Mouse (Mus musculus) kidney, postnatal 0 days (tissue): ENCODE measurements around the gene Bysl. TPM values are rescaled to one million over a fixed set of nuclear protein-coding genes. Genes with fewer than 3 reads are reported as not detected.

Experiments
- ATAC-seq: fragments of 200-750 bp; cut with Nextera tagmentation; replicated peaks from 2 replicates; pipeline ENCODE4 v1.8.0; 2017; ENCODE audit warnings: low read depth, moderate number of reproducible peaks, moderate TSS enrichment, moderate library complexity; ENCODE audit not compliant: low FRiP score
- DNase-seq: peaks from one replicate; pipeline ENCODE4 v3.0.0-alpha.2; 2016; ENCODE audit warnings: low spot score
- H3K27ac ChIP-seq: fragments of 300-500 bp; sonication (generic); 2 replicates; pipeline ENCODE4 v1.5.1; 2014; ENCODE audit warnings: mild to moderate bottlenecking
- H3K27me3 ChIP-seq: fragments of 300-500 bp; sonication (generic); 2 replicates; pipeline ENCODE4 v1.6.1; 2014; ENCODE audit warnings: low read length, mixed read lengths; ENCODE audit not compliant: insufficient read depth
- H3K36me3 ChIP-seq: fragments of 300-500 bp; sonication (generic); 2 replicates; pipeline ENCODE4 v1.6.1; 2014; ENCODE audit warnings: low read length, mixed read lengths; ENCODE audit not compliant: insufficient read depth
- H3K4me1 ChIP-seq: fragments of 300-500 bp; sonication (generic); replicated peaks from 2 replicates; pipeline ENCODE4 v1.6.1; 2014; ENCODE audit warnings: antibody characterized with exemption, low read length, mixed read lengths; ENCODE audit not compliant: insufficient read depth
- H3K4me2 ChIP-seq: fragments of 300-500 bp; sonication (generic); 2 replicates; pipeline ENCODE4 v1.6.1; 2014; ENCODE audit warnings: mild to moderate bottlenecking, low read length, moderate library complexity, mixed read lengths
- H3K4me3 ChIP-seq: fragments of 300-500 bp; sonication (generic); replicated peaks from 2 replicates; pipeline ENCODE4 v1.5.1; 2014; ENCODE audit warnings: low read depth, low read length
- H3K9ac ChIP-seq: fragments of 300-500 bp; sonication (generic); 2 replicates; pipeline ENCODE4 v1.6.1; 2014; ENCODE audit warnings: low read depth, low read length
- H3K9me3 ChIP-seq: fragments of 300-500 bp; sonication (generic); replicated peaks from 2 replicates; pipeline ENCODE4 v1.6.1; 2016; ENCODE audit warnings: low read length, inconsistent platforms, mixed read lengths
- CTCF ChIP-seq: IDR thresholded peaks from 2 replicates; pipeline ENCODE4 v1.5.1; 2016; ENCODE audit warnings: antibody characterized with exemption, low read depth, mild to moderate bottlenecking, moderate library complexity
- WGBS: fragments of 180-500 bp; shearing (Covaris S2); extraction: QIAGEN DNeasy Blood & Tissue Kit; methylation state at CpG from one replicate; pipeline ENCODE4 v1.1.7; 2014; 5-methylcytosine and 5-hydroxymethylcytosine counted together
- polyA plus RNA-seq: library from polyadenylated mRNA; unstranded; fragments of >200 nt; fragmentation: Nextera tagmentation; extraction: Ambion mirVana; gene quantifications from 2 replicates; pipeline ENCODE4 v1.2.1, GENCODE M21; 2015

The Bysl gene
- polyA plus RNA-seq, 1 experiment from 2014 or later: 14.7 TPM

- Histone ChIP-seq H3K27ac (peak overlapping the region; percentile 92), H3K9me3 (no peaks in the 10 kb centered on the region), H3K4me1 (peaks cover 22% of the 10 kb centered on the region; the same call in 1 of the 2 replicates), H3K9ac (peak overlapping the region; percentile 72), H3K4me2 (peak overlapping the region; percentile 65), H3K27me3 (no peaks in the 10 kb centered on the region), H3K4me3 (peak overlapping the region; percentile 75), H3K36me3 (peaks cover 3% of the 10 kb centered on the region; the same call in 1 of the 2 replicates)
- TF ChIP-seq CTCF: no peak
- DNase-seq (peak; percentile 99), ATAC-seq (peak; percentile 79)
- 1% methylated on average over 62 of the region's 63 CpGs for WGBS
Measured at GRCm38 (mm10) chr17:47593215-47593853, 18.0 kb downstream of the Bysl start.

GRCm38 (mm10) chr17:47591073-47591472, 20.2 kb downstream of the Bysl start:
- DNase-seq (no peak), ATAC-seq (no peak)
- H3K9me3 ChIP-seq: no peaks in the 10 kb centered on the region
- no peak overlapping the region for H3K27ac ChIP-seq
- H3K36me3 ChIP-seq: no peaks in the 10 kb centered on the region
- no peaks in the 10 kb centered on the region for H3K27me3 ChIP-seq
- 70% methylated on average over 3 of the region's 3 CpGs for WGBS
- TF ChIP-seq CTCF: no peak
- H3K4me2 ChIP-seq: no peak overlapping the region
- no peak overlapping the region for H3K9ac ChIP-seq
- no peak overlapping the region for H3K4me3 ChIP-seq
- peaks cover 4% of the 10 kb centered on the region; the same call in 1 of the 2 replicates for H3K4me1 ChIP-seq

- no peak overlapping the region for H3K27ac ChIP-seq
- H3K9ac ChIP-seq: no peak overlapping the region
- H3K4me3 ChIP-seq: no peak overlapping the region
- no peak overlapping the region for H3K4me2 ChIP-seq
- ATAC-seq: no peak
- no peaks in the 10 kb centered on the region for H3K9me3 ChIP-seq
- no peak for DNase-seq
- no peaks in the 10 kb centered on the region for H3K36me3 ChIP-seq
- WGBS: 64% methylated on average over 7 of the region's 8 CpGs
- H3K4me1 ChIP-seq: no peaks in the 10 kb centered on the region
- no peaks in the 10 kb centered on the region for H3K27me3 ChIP-seq
- TF ChIP-seq CTCF: no peak
Measured at GRCm38 (mm10) chr17:47588517-47588916, 22.8 kb downstream of the Bysl start.

GRCm38 (mm10) chr17:47580962-47581361, 30.3 kb downstream of the Bysl start:
- Histone ChIP-seq H3K4me1 (no peaks in the 10 kb centered on the region), H3K4me3 (no peak overlapping the region), H3K36me3 (no peaks in the 10 kb centered on the region), H3K27me3 (no peaks in the 10 kb centered on the region), H3K4me2 (no peak overlapping the region), H3K9ac (no peak overlapping the region), H3K27ac (no peak overlapping the region), H3K9me3 (no peaks in the 10 kb centered on the region)
- 81% methylated on average over 4 of the region's 4 CpGs for WGBS
- DNase-seq (no peak), ATAC-seq (no peak)
- TF ChIP-seq CTCF: no peak

- DNase-seq (no peak), ATAC-seq (no peak)
- Histone ChIP-seq H3K27ac (no peak overlapping the region), H3K27me3 (no peaks in the 10 kb centered on the region), H3K9ac (no peak overlapping the region), H3K4me1 (no peaks in the 10 kb centered on the region), H3K36me3 (no peaks in the 10 kb centered on the region), H3K9me3 (no peaks in the 10 kb centered on the region), H3K4me2 (no peak overlapping the region), H3K4me3 (no peak overlapping the region)
- 76% methylated on average over 6 of the region's 6 CpGs for WGBS
- no peak for TF ChIP-seq CTCF
Measured at GRCm38 (mm10) chr17:47578655-47579054, 32.6 kb downstream of the Bysl start.

GRCm38 (mm10) chr17:47574830-47575229, 36.5 kb downstream of the Bysl start:
- no peak overlapping the region for H3K9ac ChIP-seq
- no peak for TF ChIP-seq CTCF
- H3K36me3 ChIP-seq: no peaks in the 10 kb centered on the region
- no peak overlapping the region for H3K27ac ChIP-seq
- no peaks in the 10 kb centered on the region for H3K27me3 ChIP-seq
- DNase-seq (no peak), ATAC-seq (no peak)
- 76% methylated on average over 11 of the region's 11 CpGs for WGBS
- H3K9me3 ChIP-seq: no peaks in the 10 kb centered on the region
- H3K4me2 ChIP-seq: no peak overlapping the region
- H3K4me1 ChIP-seq: no peaks in the 10 kb centered on the region
- H3K4me3 ChIP-seq: no peak overlapping the region

- Histone ChIP-seq H3K4me2 (no peak overlapping the region), H3K9ac (no peak overlapping the region), H3K36me3 (no peaks in the 10 kb centered on the region), H3K9me3 (no peaks in the 10 kb centered on the region), H3K4me1 (no peaks in the 10 kb centered on the region), H3K4me3 (no peak overlapping the region), H3K27ac (no peak overlapping the region), H3K27me3 (no peaks in the 10 kb centered on the region)
- no peak for ATAC-seq
- no peak for TF ChIP-seq CTCF
- WGBS: 68% methylated on average over 8 of the region's 8 CpGs
- DNase-seq: no peak
Measured at GRCm38 (mm10) chr17:47574028-47574427, 37.3 kb downstream of the Bysl start.
